Mouse (Mus musculus): Measurements from ENCODE around the gene Slc7a11. TPM values are rescaled to one million over a fixed set of nuclear protein-coding genes. Genes with fewer than 3 reads are reported as not detected.
A peak's percentile ranks its signal among the peaks of the same experiment; 100 is the strongest.

Gene Slc7a11
- polyA plus RNA-seq, 1 experiment = 3.4 TPM

DNA sequence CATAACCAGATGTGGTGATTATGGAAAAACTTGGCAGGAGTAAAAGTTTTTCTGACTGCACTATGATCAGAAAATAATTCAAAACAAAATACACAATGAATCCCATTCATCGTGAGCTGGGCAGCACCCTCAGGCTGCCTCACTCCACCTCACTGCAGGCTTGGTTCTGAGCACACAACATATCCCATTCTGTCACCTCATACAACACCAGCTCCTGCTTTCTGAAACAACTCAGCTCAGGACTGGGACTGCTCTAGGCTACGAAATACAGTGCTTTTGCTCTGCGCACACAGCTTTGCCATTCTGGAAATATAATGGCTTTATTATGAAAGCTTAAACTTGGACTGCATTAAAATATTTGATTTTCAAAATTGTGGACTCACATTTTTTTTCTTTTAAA lies 79.8 kb downstream of the Slc7a11 start:
- no peak for DNase-seq (ENCODE audit: low read depth)
- TF ChIP-seq CTCF (IDR thresholded peaks at IDR 0.05; ENCODE audit: borderline replicate concordance, extremely low read depth, insufficient read depth, insufficient read length) = no peak
- TF ChIP-seq POLR2A (IDR thresholded peaks at IDR 0.05; ENCODE audit: borderline replicate concordance, extremely low read depth, insufficient read depth, insufficient read length, poor library complexity, severe bottlenecking) = no peak

DNA sequence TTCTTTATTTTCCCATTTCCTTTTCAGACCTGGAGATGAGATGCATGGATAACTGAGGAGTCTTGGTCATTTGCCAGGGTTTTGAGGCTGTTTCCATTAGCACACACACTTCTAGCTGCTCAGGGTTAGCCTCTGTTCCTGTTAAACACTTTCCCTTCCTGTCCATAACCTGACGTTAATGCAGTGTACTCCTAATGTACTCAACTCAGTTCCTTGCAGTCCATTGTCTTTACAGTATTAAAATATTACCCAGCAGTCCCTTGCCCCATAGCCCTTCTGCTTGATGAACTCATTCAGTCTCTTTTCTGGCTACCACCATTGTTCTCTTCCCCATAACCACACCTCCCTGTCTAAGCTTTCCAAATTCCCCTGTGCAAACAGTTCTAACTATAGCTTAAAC lies 96.3 kb downstream of the Slc7a11 start:
- peak; percentile 34 for DNase-seq (ENCODE audit: low read depth)
- TF ChIP-seq POLR2A (IDR thresholded peaks at IDR 0.05; ENCODE audit: borderline replicate concordance, extremely low read depth, insufficient read depth, insufficient read length, poor library complexity, severe bottlenecking) = no peak
- TF ChIP-seq CTCF (IDR thresholded peaks at IDR 0.05; ENCODE audit: borderline replicate concordance, extremely low read depth, insufficient read depth, insufficient read length) = no peak

DNA sequence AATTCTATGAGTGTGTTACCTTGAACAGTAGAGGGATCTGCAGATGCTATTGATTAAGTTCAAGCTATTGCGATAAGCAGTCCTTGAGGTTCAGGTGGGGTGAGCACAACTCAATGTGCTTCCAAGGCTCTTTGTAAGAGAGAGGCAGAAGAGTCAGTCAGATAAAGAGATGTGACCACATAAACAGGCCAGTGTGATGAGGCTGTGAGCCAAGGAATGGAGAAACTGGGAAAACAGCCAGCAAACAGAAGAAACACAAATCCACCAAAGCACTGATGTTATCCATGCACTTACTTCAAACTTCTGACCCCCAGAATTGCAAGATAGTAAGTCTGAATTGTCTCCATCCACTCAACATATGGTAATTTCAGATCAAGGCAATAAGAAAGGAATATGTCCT lies 99.0 kb downstream of the Slc7a11 start:
- DNase-seq (ENCODE audit: low read depth) = peak; percentile 9
- TF ChIP-seq CTCF (IDR thresholded peaks at IDR 0.05; ENCODE audit: borderline replicate concordance, extremely low read depth, insufficient read depth, insufficient read length) (no peak), POLR2A (IDR thresholded peaks at IDR 0.05; ENCODE audit: borderline replicate concordance, extremely low read depth, insufficient read depth, insufficient read length, poor library complexity, severe bottlenecking) (no peak)

DNA sequence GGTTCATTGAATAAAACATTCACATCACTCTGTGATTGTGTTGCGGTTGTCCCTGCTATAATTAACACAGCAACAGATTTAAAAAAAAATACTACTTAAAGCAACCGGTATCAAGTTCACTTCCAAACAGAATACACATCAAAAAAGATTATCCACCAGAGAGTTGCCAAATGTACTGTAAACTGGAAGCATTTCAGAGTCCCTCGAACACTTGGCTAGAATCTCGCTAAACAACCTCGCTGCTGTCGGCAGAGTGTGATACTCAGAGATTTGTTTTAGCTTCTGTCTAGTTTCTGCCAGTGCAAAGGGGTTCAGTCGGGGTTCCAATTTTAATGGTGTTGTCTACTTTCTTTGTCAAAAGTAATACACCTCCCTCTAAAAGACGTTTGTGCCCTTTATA lies 118.9 kb downstream of the Slc7a11 start:
- TF ChIP-seq POLR2A (IDR thresholded peaks at IDR 0.05; ENCODE audit: borderline replicate concordance, extremely low read depth, insufficient read depth, insufficient read length, poor library complexity, severe bottlenecking) (no peak), CTCF (IDR thresholded peaks at IDR 0.05; ENCODE audit: borderline replicate concordance, extremely low read depth, insufficient read depth, insufficient read length) (no peak)
- peak; percentile 48 for DNase-seq (ENCODE audit: low read depth)

DNA sequence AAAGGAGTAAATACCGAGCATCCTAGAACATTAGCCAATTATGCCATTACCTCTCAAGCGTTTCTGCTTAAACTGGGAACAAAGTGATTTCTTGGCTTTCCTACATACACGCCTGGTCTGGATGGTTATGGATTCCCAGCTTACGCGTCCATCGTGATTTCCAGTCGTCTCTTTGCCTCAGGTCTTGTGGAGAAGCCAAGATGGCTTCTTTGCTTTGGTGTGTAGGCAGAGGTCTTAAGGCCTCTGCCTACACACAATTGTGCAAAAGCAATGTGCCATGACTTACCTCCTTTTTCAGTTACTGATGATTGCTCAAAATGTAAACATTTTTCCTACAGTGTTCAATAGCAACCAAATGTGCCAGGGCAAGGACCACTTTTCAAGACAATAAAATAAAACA lies 119.5 kb downstream of the Slc7a11 start:
- no peak for DNase-seq (ENCODE audit: low read depth)
- TF ChIP-seq CTCF (IDR thresholded peaks at IDR 0.05; ENCODE audit: borderline replicate concordance, extremely low read depth, insufficient read depth, insufficient read length) (no peak), POLR2A (IDR thresholded peaks at IDR 0.05; ENCODE audit: borderline replicate concordance, extremely low read depth, insufficient read depth, insufficient read length, poor library complexity, severe bottlenecking) (no peak)

DNA sequence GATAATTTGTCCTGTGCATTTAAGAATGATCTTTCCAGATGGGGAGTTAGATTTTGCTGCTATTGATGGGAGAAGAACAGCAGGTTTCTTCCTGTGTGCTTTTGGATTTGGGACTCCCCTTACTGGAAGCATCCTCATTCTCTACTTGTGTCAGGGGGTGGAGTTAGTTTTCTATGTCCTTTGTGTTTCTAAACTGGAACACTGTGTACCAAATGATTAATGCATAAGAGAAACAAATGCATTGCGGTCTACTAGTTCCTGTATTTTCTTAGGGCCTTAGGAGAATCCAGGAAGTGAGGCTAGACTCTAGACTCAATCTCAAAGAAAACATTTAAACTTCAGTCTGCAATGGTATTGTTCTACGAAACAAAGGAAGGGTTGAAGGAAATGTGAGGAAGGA lies 122.6 kb downstream of the Slc7a11 start:
- DNase-seq (ENCODE audit: low read depth) = no peak
- TF ChIP-seq CTCF (IDR thresholded peaks at IDR 0.05; ENCODE audit: borderline replicate concordance, extremely low read depth, insufficient read depth, insufficient read length) (no peak), POLR2A (IDR thresholded peaks at IDR 0.05; ENCODE audit: borderline replicate concordance, extremely low read depth, insufficient read depth, insufficient read length, poor library complexity, severe bottlenecking) (no peak)

DNA sequence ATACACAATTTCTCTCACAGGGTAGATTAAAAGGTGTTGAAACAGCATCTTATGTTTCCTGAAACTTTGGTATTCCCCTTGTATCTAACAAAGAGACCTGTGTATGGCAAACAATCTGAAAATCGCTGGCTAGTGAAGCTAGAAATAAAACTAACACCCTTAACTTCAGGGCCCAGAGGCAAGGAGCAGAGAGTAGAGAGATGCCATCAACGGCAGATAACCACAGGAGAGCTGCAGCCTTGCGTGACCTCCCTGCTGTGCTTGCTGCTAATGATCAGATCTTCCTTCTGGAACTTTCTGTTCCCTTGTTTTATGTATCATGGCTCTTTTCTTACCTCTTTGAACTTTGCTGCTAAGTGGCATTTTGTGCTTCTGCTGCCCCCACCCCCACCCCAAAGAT lies 125.3 kb downstream of the Slc7a11 start:
- TF ChIP-seq POLR2A (IDR thresholded peaks at IDR 0.05; ENCODE audit: borderline replicate concordance, extremely low read depth, insufficient read depth, insufficient read length, poor library complexity, severe bottlenecking) = no peak
- no peak for TF ChIP-seq CTCF (IDR thresholded peaks at IDR 0.05; ENCODE audit: borderline replicate concordance, extremely low read depth, insufficient read depth, insufficient read length)
- no peak for DNase-seq (ENCODE audit: low read depth)

DNA sequence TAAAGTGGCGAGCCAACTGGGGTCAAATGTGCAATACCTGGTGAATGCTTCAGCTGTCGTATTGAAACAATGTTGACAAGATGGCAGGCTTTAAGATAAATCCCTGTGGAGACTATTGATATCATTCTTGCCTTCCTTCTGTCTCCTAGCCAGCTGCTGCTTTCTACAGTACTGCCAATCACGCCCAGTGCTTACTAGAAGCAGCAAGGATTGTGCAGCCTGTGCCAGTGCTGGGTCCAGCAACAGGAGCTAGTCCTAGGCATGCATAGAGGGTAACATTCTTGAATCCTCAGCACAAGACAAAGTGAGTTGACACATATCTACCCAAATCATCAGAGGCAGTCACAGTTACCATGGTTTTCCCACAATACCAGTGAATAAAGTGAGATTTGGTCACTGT lies 129.6 kb downstream of the Slc7a11 start:
- TF ChIP-seq CTCF (IDR thresholded peaks at IDR 0.05; ENCODE audit: borderline replicate concordance, extremely low read depth, insufficient read depth, insufficient read length) (no peak), POLR2A (IDR thresholded peaks at IDR 0.05; ENCODE audit: borderline replicate concordance, extremely low read depth, insufficient read depth, insufficient read length, poor library complexity, severe bottlenecking) (no peak)
- peak; percentile 36 for DNase-seq (ENCODE audit: low read depth)

DNA sequence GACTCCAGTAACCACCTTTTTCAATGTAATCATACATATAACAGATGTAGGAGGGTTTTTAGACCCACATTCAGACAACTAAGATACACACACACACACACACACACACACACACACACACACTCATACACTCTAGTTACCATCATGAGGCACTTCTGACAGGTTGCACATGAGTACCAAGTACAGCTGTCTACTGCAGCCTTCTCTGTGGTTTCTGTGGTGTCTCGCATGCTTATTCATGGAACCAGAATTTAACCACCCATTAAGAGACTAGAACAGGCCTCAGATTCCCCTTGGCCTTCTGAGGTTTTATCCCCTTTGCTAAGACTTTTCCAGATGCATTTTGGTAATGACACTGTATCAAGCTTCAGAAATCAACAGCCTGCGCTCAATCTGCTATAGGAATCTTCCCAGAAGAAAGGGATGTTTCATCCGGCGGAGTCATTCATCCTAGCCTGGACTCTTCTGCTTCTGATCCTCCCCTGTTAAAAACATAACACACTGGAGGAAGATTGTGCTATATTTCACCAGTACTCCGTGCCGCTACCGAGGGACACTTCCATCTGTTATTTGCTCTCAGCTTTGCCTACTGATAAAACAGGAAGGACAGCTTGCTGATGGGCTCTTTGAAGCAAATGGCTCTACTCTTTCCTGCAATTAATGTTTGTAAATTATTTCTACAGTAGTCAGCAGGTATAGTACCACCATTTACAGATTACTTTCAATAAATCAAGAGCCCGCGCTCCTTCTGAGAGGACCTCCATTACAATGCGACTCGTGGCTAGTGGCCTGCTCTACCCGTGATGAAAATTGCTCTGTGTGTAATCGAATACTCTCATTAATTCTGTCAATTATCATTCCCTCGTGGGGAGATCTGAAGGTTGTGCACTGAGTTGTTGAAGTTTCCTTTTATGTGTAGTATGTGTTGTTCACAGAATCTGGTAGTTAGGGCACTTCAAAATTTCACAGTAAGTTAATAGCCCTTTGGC lies 135.8 kb downstream of the Slc7a11 start:
- peak; percentile 67 for DNase-seq (ENCODE audit: low read depth)
- TF ChIP-seq CTCF (IDR thresholded peaks at IDR 0.05; ENCODE audit: borderline replicate concordance, extremely low read depth, insufficient read depth, insufficient read length) (no peak), POLR2A (IDR thresholded peaks at IDR 0.05; ENCODE audit: borderline replicate concordance, extremely low read depth, insufficient read depth, insufficient read length, poor library complexity, severe bottlenecking) (no peak)

DNA sequence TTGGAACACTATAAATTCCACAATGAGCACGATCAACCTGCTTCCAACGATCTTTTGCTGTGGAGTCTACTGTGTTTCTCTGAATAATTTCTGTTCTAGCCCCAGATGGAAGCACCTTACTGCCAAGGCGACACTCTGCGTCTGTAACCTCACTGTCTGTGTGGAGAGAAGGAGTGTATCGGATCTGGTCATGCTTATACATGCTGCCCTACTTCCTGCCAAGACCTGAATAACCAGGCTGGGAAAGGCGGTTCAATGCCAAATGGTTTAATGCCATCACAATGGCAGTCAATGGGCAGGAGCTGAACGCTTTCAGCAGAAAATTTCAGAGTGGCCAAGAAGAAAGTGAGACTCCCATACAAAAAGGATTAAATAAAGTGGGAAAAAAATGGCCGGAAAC lies 137.1 kb downstream of the Slc7a11 start:
- peak; percentile 81 for DNase-seq (ENCODE audit: low read depth)
- no peak for TF ChIP-seq CTCF (IDR thresholded peaks at IDR 0.05; ENCODE audit: borderline replicate concordance, extremely low read depth, insufficient read depth, insufficient read length)
- TF ChIP-seq POLR2A (IDR thresholded peaks at IDR 0.05; ENCODE audit: borderline replicate concordance, extremely low read depth, insufficient read depth, insufficient read length, poor library complexity, severe bottlenecking) = no peak

DNA sequence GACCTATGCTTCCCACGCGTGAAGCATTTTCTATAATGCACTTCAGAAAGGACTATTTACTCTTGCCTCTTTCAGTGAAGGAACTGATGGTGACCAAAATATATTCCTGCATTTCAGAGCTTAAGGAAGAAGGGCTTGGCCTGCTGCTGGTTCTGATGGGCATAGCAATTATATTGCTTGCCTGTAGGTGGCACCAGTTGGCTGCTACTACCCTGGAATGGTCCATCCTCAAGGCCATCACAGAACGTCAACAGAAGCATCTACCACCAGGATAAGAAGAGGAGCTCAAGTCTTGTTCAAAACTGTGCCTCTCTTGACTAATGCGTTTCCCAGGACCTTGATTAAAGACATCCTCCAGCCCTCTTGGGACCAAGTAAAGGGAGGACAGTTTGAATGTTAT lies 139.3 kb downstream of the Slc7a11 start:
- DNase-seq (ENCODE audit: low read depth) = peak; percentile 46
- TF ChIP-seq CTCF (IDR thresholded peaks at IDR 0.05; ENCODE audit: borderline replicate concordance, extremely low read depth, insufficient read depth, insufficient read length) (peak; percentile 48; the same call in 1 of the 2 replicates), POLR2A (IDR thresholded peaks at IDR 0.05; ENCODE audit: borderline replicate concordance, extremely low read depth, insufficient read depth, insufficient read length, poor library complexity, severe bottlenecking) (no peak)

DNA sequence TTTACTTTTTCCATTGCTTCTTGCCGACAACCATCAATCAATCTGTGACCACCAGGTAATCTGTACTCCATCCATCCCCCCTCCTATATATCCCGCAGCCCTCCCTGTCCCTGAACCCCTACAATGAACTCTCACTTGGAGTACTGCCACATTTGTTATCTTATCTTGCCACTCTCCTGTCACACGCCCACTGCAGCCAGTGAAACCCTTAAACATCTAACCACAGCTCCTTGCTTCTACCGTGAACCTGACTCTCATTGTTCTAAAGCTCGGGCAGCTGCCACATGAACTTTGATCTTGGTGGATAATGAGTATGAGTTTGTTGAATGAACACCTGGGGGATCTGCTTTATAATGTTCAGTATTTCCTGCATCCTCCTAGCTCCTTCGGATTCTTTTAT lies 140.8 kb downstream of the Slc7a11 start:
- DNase-seq (ENCODE audit: low read depth) = no peak
- TF ChIP-seq POLR2A (IDR thresholded peaks at IDR 0.05; ENCODE audit: borderline replicate concordance, extremely low read depth, insufficient read depth, insufficient read length, poor library complexity, severe bottlenecking) (no peak), CTCF (IDR thresholded peaks at IDR 0.05; ENCODE audit: borderline replicate concordance, extremely low read depth, insufficient read depth, insufficient read length) (no peak)

Measured in brain, embryonic 14.5 days (tissue).